Mouse (Mus musculus) midbrain, embryonic 11.5 days (tissue): ENCODE measurements at regions not wholly inside any gene's neighbourhood (a gene's known extent, or its start where the extent isn't known, plus 50 kb on each side); places are given as distances from the start of the nearest gene placed in this dataset.

ENCODE experiments used
- ATAC-seq: fragments of 200-750 bp; cut with Nextera tagmentation; 2 replicates; pipeline ENCODE4 v1.8.0; 2017; ENCODE audit warnings: moderate TSS enrichment, moderate library complexity; ENCODE audit not compliant: low FRiP score
- DNase-seq: peaks from one replicate; pipeline ENCODE4 v3.0.0; 2015; ENCODE audit warnings: low spot score; ENCODE audit errors: missing footprints
- H3K27ac ChIP-seq: fragments of 300-500 bp; sonication (generic); 2 replicates; pipeline ENCODE4 v1.5.1; 2014; ENCODE audit warnings: low read depth, low read length
- H3K27me3 ChIP-seq: fragments of 300-500 bp; sonication (generic); 2 replicates; pipeline ENCODE4 v1.6.1; 2014; ENCODE audit warnings: mild to moderate bottlenecking, low read length, moderate library complexity, mixed read lengths; ENCODE audit not compliant: control insufficient read depth, insufficient read depth
- H3K36me3 ChIP-seq: fragments of 300-500 bp; sonication (generic); 2 replicates; pipeline ENCODE4 v1.6.1; 2014; ENCODE audit warnings: mild to moderate bottlenecking, low read length, moderate library complexity, mixed read lengths; ENCODE audit not compliant: control insufficient read depth, insufficient read depth
- H3K4me1 ChIP-seq: fragments of 300-500 bp; sonication (generic); 2 replicates; pipeline ENCODE4 v1.6.1; 2014; ENCODE audit warnings: low read length; ENCODE audit not compliant: control insufficient read depth, insufficient read depth
- H3K4me2 ChIP-seq: fragments of 300-500 bp; sonication (generic); 2 replicates; pipeline ENCODE4 v1.6.1; 2014; ENCODE audit warnings: mild to moderate bottlenecking, moderate library complexity
- H3K4me3 ChIP-seq: fragments of 300-500 bp; sonication (generic); 2 replicates; pipeline ENCODE4 v1.5.1; 2014; ENCODE audit warnings: low read depth, low read length
- H3K9ac ChIP-seq: fragments of 300-500 bp; sonication (generic); 2 replicates; pipeline ENCODE4 v1.6.1; 2014; ENCODE audit warnings: low read length
- H3K9me3 ChIP-seq: fragments of 300-500 bp; sonication (generic); 2 replicates; pipeline ENCODE4 v1.6.1; 2016; ENCODE audit warnings: low read length; ENCODE audit not compliant: control insufficient read depth
- WGBS: fragments of 180-500 bp; shearing (Covaris S2); extraction: QIAGEN DNeasy Blood & Tissue Kit; methylation state at CpG from one replicate; pipeline ENCODE4 v1.1.7; 2014; 5-methylcytosine and 5-hydroxymethylcytosine counted together

- no peaks in the 10 kb centered on the region for H3K27me3 ChIP-seq
- H3K4me1 ChIP-seq: no peaks in the 10 kb centered on the region
- H3K4me3 ChIP-seq: no peak overlapping the region
- H3K9me3 ChIP-seq: no peaks in the 10 kb centered on the region; the same call in 1 of the 2 replicates
- DNase-seq: peak; percentile 14
- ATAC-seq: no peak
- H3K36me3 ChIP-seq: no peaks in the 10 kb centered on the region
- H3K4me2 ChIP-seq: no peak overlapping the region
- no peak overlapping the region for H3K9ac ChIP-seq
- H3K27ac ChIP-seq: no peak overlapping the region
Measured at GRCm38 (mm10) chr7:116596914-116597313, 92.7 kb downstream of the Nucb2 start.

- Histone ChIP-seq H3K27ac (no peak overlapping the region), H3K9me3 (no peaks in the 10 kb centered on the region; the same call in 1 of the 2 replicates), H3K4me2 (no peak overlapping the region), H3K9ac (no peak overlapping the region), H3K36me3 (no peaks in the 10 kb centered on the region), H3K4me3 (no peak overlapping the region), H3K4me1 (no peaks in the 10 kb centered on the region), H3K27me3 (no peaks in the 10 kb centered on the region)
- no peak for DNase-seq
- WGBS: 81% methylated on average over 3 of the region's 3 CpGs
- no peak for ATAC-seq
Measured at GRCm38 (mm10) chr7:116600340-116600739, 96.2 kb downstream of the Nucb2 start.

GRCm38 (mm10) chr7:116603167-116603839 lies 99.1 kb downstream of the Nucb2 start:
- ATAC-seq: no peak
- Histone ChIP-seq H3K9me3 (no peaks in the 10 kb centered on the region; the same call in 1 of the 2 replicates), H3K36me3 (no peaks in the 10 kb centered on the region), H3K27ac (no peak overlapping the region), H3K4me2 (no peak overlapping the region), H3K9ac (no peak overlapping the region), H3K4me1 (peaks cover 3% of the 10 kb centered on the region; the same call in 1 of the 2 replicates), H3K27me3 (no peaks in the 10 kb centered on the region), H3K4me3 (no peak overlapping the region)
- 88% methylated on average over 6 of the region's 6 CpGs for WGBS
- DNase-seq: peak; percentile 49

GRCm38 (mm10) chr7:116603840-116604194 lies 99.6 kb downstream of the Nucb2 start:
- H3K9ac ChIP-seq: no peak overlapping the region
- ATAC-seq (no peak), DNase-seq (no peak)
- no peaks in the 10 kb centered on the region for H3K36me3 ChIP-seq
- WGBS: 80% methylated on average over 3 of the region's 3 CpGs
- H3K9me3 ChIP-seq: no peaks in the 10 kb centered on the region; the same call in 1 of the 2 replicates
- no peaks in the 10 kb centered on the region for H3K27me3 ChIP-seq
- no peak overlapping the region for H3K4me2 ChIP-seq
- H3K4me1 ChIP-seq: peaks cover 3% of the 10 kb centered on the region; the same call in 1 of the 2 replicates
- H3K27ac ChIP-seq: no peak overlapping the region
- no peak overlapping the region for H3K4me3 ChIP-seq

GRCm38 (mm10) chr7:116606255-116606654 lies 102.1 kb downstream of the Nucb2 start:
- ATAC-seq: no peak
- WGBS: 88% methylated on average over 6 of the region's 6 CpGs
- no peaks in the 10 kb centered on the region for H3K27me3 ChIP-seq

GRCm38 (mm10) chr7:116606751-116607483 lies 102.7 kb downstream of the Nucb2 start:
- WGBS: 66% methylated on average over 6 of the region's 6 CpGs
- DNase-seq: no peak
- no peaks in the 10 kb centered on the region for H3K9me3 ChIP-seq
- no peak overlapping the region for H3K4me3 ChIP-seq
- H3K27ac ChIP-seq: no peak overlapping the region
- no peak overlapping the region for H3K4me2 ChIP-seq
- peak; percentile 43; the same call in 1 of the 2 replicates for ATAC-seq
- no peaks in the 10 kb centered on the region for H3K27me3 ChIP-seq
- no peaks in the 10 kb centered on the region for H3K36me3 ChIP-seq
- H3K4me1 ChIP-seq: peaks cover 3% of the 10 kb centered on the region; the same call in 1 of the 2 replicates
- H3K9ac ChIP-seq: no peak overlapping the region

More at GRCm38 (mm10) chr7:116606255-116606654, 102.1 kb downstream of the Nucb2 start:
- H3K9me3 ChIP-seq: no peaks in the 10 kb centered on the region
- H3K27ac ChIP-seq: no peak overlapping the region
- H3K36me3 ChIP-seq: no peaks in the 10 kb centered on the region
- H3K4me1 ChIP-seq: peaks cover 3% of the 10 kb centered on the region; the same call in 1 of the 2 replicates
- H3K4me2 ChIP-seq: no peak overlapping the region
- H3K4me3 ChIP-seq: no peak overlapping the region
- no peak overlapping the region for H3K9ac ChIP-seq
- DNase-seq: no peak

GRCm38 (mm10) chr7:116607628-116608225 lies 103.6 kb downstream of the Nucb2 start:
- no peak for DNase-seq
- ATAC-seq: peak; percentile 57
- H3K4me3 ChIP-seq: peak overlapping the region; percentile 23; the same call in 1 of the 2 replicates
- H3K27me3 ChIP-seq: no peaks in the 10 kb centered on the region
- no peak overlapping the region for H3K27ac ChIP-seq
- peaks cover 3% of the 10 kb centered on the region; the same call in 1 of the 2 replicates for H3K4me1 ChIP-seq
- 8% methylated on average over 15 of the region's 15 CpGs for WGBS
- no peaks in the 10 kb centered on the region for H3K9me3 ChIP-seq
- H3K4me2 ChIP-seq: peak overlapping the region; percentile 36
- no peaks in the 10 kb centered on the region for H3K36me3 ChIP-seq
- no peak overlapping the region for H3K9ac ChIP-seq

- peaks cover 3% of the 10 kb centered on the region; the same call in 1 of the 2 replicates for H3K4me1 ChIP-seq
- WGBS: 30% methylated on average over 15 of the region's 15 CpGs
- ATAC-seq: peak; percentile 78
- H3K4me3 ChIP-seq: peak overlapping the region; percentile 23; the same call in 1 of the 2 replicates
- H3K4me2 ChIP-seq: peak overlapping the region; percentile 36
- H3K9me3 ChIP-seq: no peaks in the 10 kb centered on the region
- H3K9ac ChIP-seq: no peak overlapping the region
- H3K36me3 ChIP-seq: no peaks in the 10 kb centered on the region
- DNase-seq: peak; percentile 98
- no peaks in the 10 kb centered on the region for H3K27me3 ChIP-seq
- no peak overlapping the region for H3K27ac ChIP-seq
Measured at GRCm38 (mm10) chr7:116608350-116609085, 104.3 kb downstream of the Nucb2 start.
